9 mouse cellular contexts compared by ENCODE assay signal in the genomic region with DNA sequence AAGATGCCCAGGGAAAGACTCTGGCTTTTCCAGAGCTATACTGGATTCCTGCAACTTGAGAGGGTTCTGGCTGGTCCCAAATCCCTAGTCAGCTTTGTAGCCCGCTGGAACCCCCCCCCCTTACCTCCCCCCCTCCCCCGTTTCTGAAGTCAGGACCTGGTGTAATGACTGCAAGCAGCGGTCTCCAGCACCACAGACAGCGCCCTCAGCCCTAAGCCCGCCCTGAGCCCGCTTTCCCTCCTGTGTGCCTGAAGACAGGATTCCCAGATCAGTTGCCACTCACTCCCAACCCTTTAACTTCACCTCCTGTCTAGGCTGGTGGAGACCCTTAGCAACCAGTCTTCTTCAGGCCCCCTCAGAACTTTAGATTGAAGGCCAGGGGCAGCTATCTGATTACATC. TPM values are rescaled to one million over a fixed set of nuclear protein-coding genes. Genes with fewer than 3 reads are reported as not detected.
DNase-seq lines count a peak whose midpoint lies in the region; ATAC-seq lines count a peak whose summit lies in the region.
"Had no signal": no experiment of that assay in that cellular context is flagged by ENCODE, and none has a peak within 500 bp of the region (broad histone marks: within the 10 kb centered on the region; RNA-seq: fewer than 3 reads in every experiment).

No protein-coding gene starts in this region.

- H3K27me3 ChIP-seq in heart, embryonic 12.5 days (replicated peaks): peaks cover 95% of the 10 kb centered on the region
- H3K27me3 ChIP-seq in forebrain, embryonic 15.5 days: 0 out of 2 replicates have a peak, but pooled peaks cover 6% of the 10 kb centered on the region
- H3K27me3 ChIP-seq in midbrain, embryonic 14.5 days (ENCODE audit: control insufficient read depth, insufficient read depth, low read length): 0 out of 2 replicates have a peak, but pooled peaks cover 4% of the 10 kb centered on the region

- no peak for ATAC-seq in heart, embryonic 12.5 days (ENCODE audit: insufficient number of reproducible peaks, low FRiP score)
- no peak for ATAC-seq in forebrain, embryonic 15.5 days (replicated peaks)
- no peak for ATAC-seq in midbrain, embryonic 14.5 days (ENCODE audit: low FRiP score, low TSS enrichment)
- ATAC-seq in monocyte, adult 5-6 weeks (replicated peaks; ENCODE audit: insufficient number of reproducible peaks, low FRiP score, low TSS enrichment, poor library complexity, severe bottlenecking): no peak

- DNase-seq in heart, postnatal 4 days: peak; percentile 58
- DNase-seq in ZHBTc4 (ENCODE audit: low read depth, low spot score): peak; percentile 61
- DNase-seq in midbrain, embryonic 14.5 days: no peak
- DNase-seq in natural killer cell, adult 2 months (ENCODE audit: low spot score in 2 of 2): no peak
- DNase-seq in urinary bladder, adult 2 months (ENCODE audit: low spot score): no peak

- no peak overlapping the region for H3K4me3 ChIP-seq in heart, embryonic 12.5 days
- H3K4me3 ChIP-seq in forebrain, embryonic 15.5 days: peak overlapping the region; percentile 79
- H3K4me3 ChIP-seq in midbrain, embryonic 14.5 days (replicated peaks; ENCODE audit: low read depth, low read length): peak overlapping the region; percentile 85

- WGBS in heart, embryonic 12.5 days: 2% methylated on average over 5 of the region's 6 CpGs
- 13% methylated on average over 6 of the region's 6 CpGs for WGBS in forebrain, embryonic 15.5 days
- WGBS in midbrain, embryonic 14.5 days: 13% methylated on average over 5 of the region's 6 CpGs

- H3K27ac ChIP-seq in heart, embryonic 12.5 days (ENCODE audit: poor library complexity, severe bottlenecking): no peak overlapping the region
- peak overlapping the region; percentile 76 for H3K27ac ChIP-seq in forebrain, embryonic 15.5 days (replicated peaks)
- no peak overlapping the region for H3K27ac ChIP-seq in midbrain, embryonic 14.5 days (replicated peaks; ENCODE audit: low read depth, low read length)

- no peaks in the 10 kb centered on the region for H3K36me3 ChIP-seq in heart, embryonic 12.5 days
- peaks cover 25% of the 10 kb centered on the region for H3K36me3 ChIP-seq in forebrain, embryonic 15.5 days
- H3K36me3 ChIP-seq in midbrain, embryonic 14.5 days (ENCODE audit: control insufficient read depth, insufficient read depth, low read length): peaks cover 26% of the 10 kb centered on the region

- peaks cover 17% of the 10 kb centered on the region for H3K4me1 ChIP-seq in heart, embryonic 12.5 days (replicated peaks)
- H3K4me1 ChIP-seq in forebrain, embryonic 15.5 days: peaks cover 52% of the 10 kb centered on the region
- peaks cover 29% of the 10 kb centered on the region for H3K4me1 ChIP-seq in midbrain, embryonic 14.5 days (ENCODE audit: control insufficient read depth, insufficient read depth, low read length)

- H3K9ac ChIP-seq in heart, embryonic 12.5 days: no peak overlapping the region
- H3K9ac ChIP-seq in forebrain, embryonic 15.5 days (replicated peaks): peak overlapping the region; percentile 99
- peak overlapping the region; percentile 100 for H3K9ac ChIP-seq in midbrain, embryonic 14.5 days (replicated peaks; ENCODE audit: low read length)

- H3K4me2 ChIP-seq in heart, embryonic 12.5 days: no peak overlapping the region
- H3K4me2 ChIP-seq in forebrain, embryonic 15.5 days (replicated peaks): peak overlapping the region; percentile 86
- H3K4me2 ChIP-seq in midbrain, embryonic 14.5 days (ENCODE audit: low read length): peak overlapping the region; percentile 89

- no peaks in the 10 kb centered on the region for H3K9me3 ChIP-seq in heart, embryonic 12.5 days (replicated peaks)
- H3K9me3 ChIP-seq in forebrain, embryonic 15.5 days: no peaks in the 10 kb centered on the region
- H3K9me3 ChIP-seq in midbrain, embryonic 14.5 days (ENCODE audit: control insufficient read depth, low read length): no peaks in the 10 kb centered on the region

RNA-seq across cellular contexts. Expression of a gene that starts 2.1 kb away (rescaled TPM):
- 1 to 10 TPM in 1 of 2 experiments, under 1 TPM in 1; 0.93 to 1.2 TPM for total RNA-seq in heart, postnatal 4 days (2021)
- polyA plus RNA-seq in heart, embryonic 12.5 days (2016; fragmentation: Nextera tagmentation; extraction: Ambion mirVana): 0.75 and 0.85 TPM in 2 replicates
- 32.0 and 32.8 TPM in 2 replicates for polyA plus RNA-seq in forebrain, embryonic 15.5 days (2015; fragmentation: Nextera tagmentation; extraction: Ambion mirVana)
- 24.2 and 31.4 TPM in 2 replicates for polyA plus RNA-seq in midbrain, embryonic 14.5 days (2014; fragmentation: Nextera tagmentation; extraction: Ambion mirVana)
- total RNA-seq in monocyte, adult 5-6 weeks (2017): not detected in 3 replicates
- polyA plus RNA-seq in urinary bladder, adult 2 months (2012; rRNA removed): 0.13 and 0.22 TPM in 2 replicates
- polyA plus RNA-seq: liver, embryonic 16.5 days had no signal

Comparison
In these comparisons a context has a peak if more than half of its experiments do, and no peak if none do; other contexts are left out.
1. DNase-seq: peak in heart, postnatal 4 days (single experiment) and ZHBTc4 (single experiment); none in midbrain, embryonic 14.5 days (single experiment), natural killer cell, adult 2 months (0 of 2) and urinary bladder, adult 2 months (single experiment).
2. RNA of a gene that starts 2.1 kb away (polyA plus RNA-seq): 32.0 to 32.8 TPM in forebrain, embryonic 15.5 days and 24.2 to 31.4 TPM in midbrain, embryonic 14.5 days; 0.75 to 0.85 TPM in heart, embryonic 12.5 days and 0.13 to 0.22 TPM in urinary bladder, adult 2 months; every median in the first group is over 10 times any median in the second.